Mouse (Mus musculus): ENCODE measurements around the gene Capn1. TPM values are rescaled to one million over a fixed set of nuclear protein-coding genes. Genes with fewer than 3 reads are reported as not detected.

The Capn1 gene
- total and polyA plus RNA-seq, 3 experiments, result 38.5 to 168 (median 55.5) TPM

- DNase-seq (ENCODE audit: low spot score) (no peak), ATAC-seq (ENCODE audit: extremely low read depth, insufficient number of reproducible peaks, low FRiP score, poor library complexity, severe bottlenecking) (no peak)
- TF ChIP-seq CTCF (IDR thresholded peaks at IDR 0.05; ENCODE audit: low read depth, low read length) (no peak), GATA2 (IDR thresholded peaks at IDR 0.05; ENCODE audit: borderline replicate concordance, low read depth, low read length) (no peak), POLR2AphosphoS5 (IDR thresholded peaks at IDR 0.05; ENCODE audit: insufficient replicate concordance, low read depth, low read length) (no peak), GATA1 (IDR thresholded peaks at IDR 0.05; ENCODE audit: borderline replicate concordance, low read length) (no peak), TAL1 (conservative IDR thresholded peaks at IDR 0.05; ENCODE audit: low read depth, low read length) (no peak)
- peaks cover 85% of the 10 kb centered on the region for H3K36me3 ChIP-seq (replicated peaks)
- peaks cover 11% of the 10 kb centered on the region for H3K4me1 ChIP-seq (ENCODE audit: insufficient read depth, low read depth, low read length)
- no peaks in the 10 kb centered on the region for H3K9me3 ChIP-seq (replicated peaks)
- H3K27me3 ChIP-seq (ENCODE audit: insufficient read depth, low read length), result no peaks in the 10 kb centered on the region
- no peak overlapping the region for H3K4me3 ChIP-seq (ENCODE audit: low read depth, low read length)
Observed at GRCm38 (mm10) chr19:5999969-6000368, 15.7 kb downstream of the Capn1 start.

DNA sequence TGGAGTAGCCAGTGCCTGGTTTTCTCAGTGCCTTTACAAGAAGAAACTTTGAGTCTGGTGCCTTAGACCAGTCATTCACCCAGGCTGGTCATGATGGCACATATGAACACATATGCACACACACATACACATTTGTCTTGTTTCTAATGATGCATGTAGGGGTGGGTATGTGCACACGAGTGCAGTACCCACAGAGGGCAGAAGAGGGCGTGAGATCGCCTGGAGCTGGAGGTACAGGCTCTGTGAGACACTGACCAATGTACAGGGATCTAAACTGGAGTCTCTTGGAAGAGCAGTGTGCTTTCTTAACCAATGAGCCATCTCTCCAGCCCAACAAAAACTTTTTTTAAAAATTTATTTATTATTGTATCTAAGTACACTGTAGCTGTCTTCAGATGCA is 17.5 kb downstream of the Capn1 start:
- DNase-seq (ENCODE audit: low spot score), result no peak
- Histone ChIP-seq H3K36me3 (replicated peaks) (peaks cover 89% of the 10 kb centered on the region), H3K9me3 (replicated peaks) (no peaks in the 10 kb centered on the region), H3K4me1 (ENCODE audit: insufficient read depth, low read depth, low read length) (peaks cover 11% of the 10 kb centered on the region), H3K27me3 (ENCODE audit: insufficient read depth, low read length) (no peaks in the 10 kb centered on the region), H3K4me3 (ENCODE audit: low read depth, low read length) (no peak overlapping the region)
- TF ChIP-seq POLR2AphosphoS5 (IDR thresholded peaks at IDR 0.05; ENCODE audit: insufficient replicate concordance, low read depth, low read length) (no peak), TAL1 (conservative IDR thresholded peaks at IDR 0.05; ENCODE audit: low read depth, low read length) (no peak), GATA1 (IDR thresholded peaks at IDR 0.05; ENCODE audit: borderline replicate concordance, low read length) (no peak), GATA2 (IDR thresholded peaks at IDR 0.05; ENCODE audit: borderline replicate concordance, low read depth, low read length) (no peak), CTCF (IDR thresholded peaks at IDR 0.05; ENCODE audit: low read depth, low read length) (no peak; the same call in 1 of the 2 replicates)
- no peak for ATAC-seq (ENCODE audit: extremely low read depth, insufficient number of reproducible peaks, low FRiP score, poor library complexity, severe bottlenecking)

DNA sequence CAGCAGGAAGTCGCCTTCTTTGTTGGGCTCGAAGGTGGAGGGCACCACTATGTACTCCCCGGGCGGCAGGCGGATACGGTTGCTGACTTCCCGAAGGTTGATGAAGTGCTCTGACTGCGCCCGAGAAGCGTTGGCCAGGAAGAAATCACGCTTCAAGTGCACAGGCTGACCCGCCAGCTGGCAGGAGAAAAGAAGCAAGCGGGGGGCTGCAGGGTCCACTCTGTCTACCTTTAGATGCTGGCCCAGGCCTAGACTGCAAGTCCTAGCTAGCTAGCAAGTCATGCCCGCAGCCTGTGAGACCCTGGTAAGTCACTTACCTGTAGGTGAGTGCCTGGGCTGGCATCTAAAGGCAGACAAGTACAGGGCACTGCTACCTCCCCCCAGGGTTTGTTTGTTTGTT is 21.0 kb downstream of the Capn1 start:
- Histone ChIP-seq H3K36me3 (replicated peaks) (peaks cover 94% of the 10 kb centered on the region), H3K4me3 (ENCODE audit: low read depth, low read length) (no peak overlapping the region), H3K4me1 (ENCODE audit: insufficient read depth, low read depth, low read length) (peaks cover 18% of the 10 kb centered on the region), H3K27me3 (ENCODE audit: insufficient read depth, low read length) (no peaks in the 10 kb centered on the region), H3K9me3 (replicated peaks) (no peaks in the 10 kb centered on the region)
- no peak for TF ChIP-seq TAL1 (conservative IDR thresholded peaks at IDR 0.05; ENCODE audit: low read depth, low read length)
- TF ChIP-seq CTCF (IDR thresholded peaks at IDR 0.05; ENCODE audit: low read depth, low read length), result no peak
- no peak for TF ChIP-seq GATA1 (IDR thresholded peaks at IDR 0.05; ENCODE audit: borderline replicate concordance, low read length)
- no peak for TF ChIP-seq GATA2 (IDR thresholded peaks at IDR 0.05; ENCODE audit: borderline replicate concordance, low read depth, low read length)
- TF ChIP-seq POLR2AphosphoS5 (IDR thresholded peaks at IDR 0.05; ENCODE audit: insufficient replicate concordance, low read depth, low read length), result no peak
- no peak for DNase-seq (ENCODE audit: low spot score)
- ATAC-seq (ENCODE audit: extremely low read depth, insufficient number of reproducible peaks, low FRiP score, poor library complexity, severe bottlenecking), result no peak

GRCm38 (mm10) chr19:5992012-5992411 is 23.7 kb downstream of the Capn1 start:
- H3K36me3 ChIP-seq (replicated peaks), result peaks cover 89% of the 10 kb centered on the region
- ATAC-seq (ENCODE audit: extremely low read depth, insufficient number of reproducible peaks, low FRiP score, poor library complexity, severe bottlenecking) (no peak), DNase-seq (ENCODE audit: low spot score) (no peak)
- H3K27me3 ChIP-seq (ENCODE audit: insufficient read depth, low read length), result no peaks in the 10 kb centered on the region
- H3K4me3 ChIP-seq (ENCODE audit: low read depth, low read length), result no peak overlapping the region
- no peaks in the 10 kb centered on the region for H3K9me3 ChIP-seq (replicated peaks)
- TF ChIP-seq POLR2AphosphoS5 (IDR thresholded peaks at IDR 0.05; ENCODE audit: insufficient replicate concordance, low read depth, low read length) (no peak), TAL1 (conservative IDR thresholded peaks at IDR 0.05; ENCODE audit: low read depth, low read length) (no peak), GATA2 (IDR thresholded peaks at IDR 0.05; ENCODE audit: borderline replicate concordance, low read depth, low read length) (no peak), GATA1 (IDR thresholded peaks at IDR 0.05; ENCODE audit: borderline replicate concordance, low read length) (no peak), CTCF (IDR thresholded peaks at IDR 0.05; ENCODE audit: low read depth, low read length) (no peak)
- H3K4me1 ChIP-seq (ENCODE audit: insufficient read depth, low read depth, low read length), result peaks cover 29% of the 10 kb centered on the region

- ATAC-seq (ENCODE audit: extremely low read depth, insufficient number of reproducible peaks, low FRiP score, poor library complexity, severe bottlenecking), result no peak
- DNase-seq (ENCODE audit: low spot score), result no peak
Observed at GRCm38 (mm10) chr19:5991467-5991866, 24.2 kb downstream of the Capn1 start.

DNA sequence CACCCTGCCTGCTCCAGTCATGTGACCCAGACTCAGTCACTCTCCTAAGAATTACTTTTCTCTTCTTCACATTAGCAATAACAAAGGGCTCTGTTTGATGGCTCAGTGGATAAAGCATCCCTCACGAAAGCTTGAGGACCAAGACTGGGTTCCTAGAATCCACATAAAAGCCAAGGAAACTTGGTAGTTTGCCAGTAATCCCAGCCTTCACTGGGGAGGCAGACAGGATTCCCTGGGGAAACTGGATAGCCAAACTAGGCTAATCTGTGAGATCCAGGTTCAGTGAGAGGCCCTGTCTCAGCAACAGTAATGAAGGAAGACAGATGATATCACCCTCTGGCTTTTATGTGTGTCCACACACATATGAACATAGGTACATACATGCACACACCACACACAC is 24.8 kb downstream of the Capn1 start:
- H3K36me3 ChIP-seq (replicated peaks), result peaks cover 78% of the 10 kb centered on the region

More at GRCm38 (mm10) chr19:5991467-5991866, 24.2 kb downstream of the Capn1 start:
- H3K9me3 ChIP-seq (replicated peaks), result no peaks in the 10 kb centered on the region
- no peak for TF ChIP-seq GATA1 (IDR thresholded peaks at IDR 0.05; ENCODE audit: borderline replicate concordance, low read length)
- H3K4me1 ChIP-seq (ENCODE audit: insufficient read depth, low read depth, low read length), result peaks cover 26% of the 10 kb centered on the region
- H3K36me3 ChIP-seq (replicated peaks), result peaks cover 84% of the 10 kb centered on the region
- H3K27me3 ChIP-seq (ENCODE audit: insufficient read depth, low read length), result no peaks in the 10 kb centered on the region
- H3K4me3 ChIP-seq (ENCODE audit: low read depth, low read length), result no peak overlapping the region

More for the DNA sequence above, 24.8 kb downstream of the Capn1 start:
- TF ChIP-seq TAL1 (conservative IDR thresholded peaks at IDR 0.05; ENCODE audit: low read depth, low read length) (no peak), POLR2AphosphoS5 (IDR thresholded peaks at IDR 0.05; ENCODE audit: insufficient replicate concordance, low read depth, low read length) (no peak), CTCF (IDR thresholded peaks at IDR 0.05; ENCODE audit: low read depth, low read length) (no peak), GATA2 (IDR thresholded peaks at IDR 0.05; ENCODE audit: borderline replicate concordance, low read depth, low read length) (no peak), GATA1 (IDR thresholded peaks at IDR 0.05; ENCODE audit: borderline replicate concordance, low read length) (no peak)
- no peaks in the 10 kb centered on the region for H3K9me3 ChIP-seq (replicated peaks)
- H3K4me3 ChIP-seq (ENCODE audit: low read depth, low read length), result no peak overlapping the region
- peaks cover 30% of the 10 kb centered on the region for H3K4me1 ChIP-seq (ENCODE audit: insufficient read depth, low read depth, low read length)
- DNase-seq (ENCODE audit: low spot score) (no peak), ATAC-seq (ENCODE audit: extremely low read depth, insufficient number of reproducible peaks, low FRiP score, poor library complexity, severe bottlenecking) (no peak)
- no peaks in the 10 kb centered on the region for H3K27me3 ChIP-seq (ENCODE audit: insufficient read depth, low read length)

Data from G1E (cell line).